Mouse (Mus musculus) liver, adult 2 months (tissue): Measurements from ENCODE around the gene Ggact.

Source experiments
- CTCF ChIP-seq: fragments of 200-500 bp; IDR thresholded peaks from 2 replicates; pipeline ENCODE4 v1.5.1; 2011; ENCODE audit warnings: low read depth, low read length, control low read depth
- POLR2A ChIP-seq: fragments of 200-500 bp; IDR thresholded peaks from 2 replicates; pipeline ENCODE4 v1.6.1; 2011; ENCODE audit warnings: low read length, control low read depth; ENCODE audit not compliant: insufficient read depth; ENCODE audit errors: extremely low read depth

DNA sequence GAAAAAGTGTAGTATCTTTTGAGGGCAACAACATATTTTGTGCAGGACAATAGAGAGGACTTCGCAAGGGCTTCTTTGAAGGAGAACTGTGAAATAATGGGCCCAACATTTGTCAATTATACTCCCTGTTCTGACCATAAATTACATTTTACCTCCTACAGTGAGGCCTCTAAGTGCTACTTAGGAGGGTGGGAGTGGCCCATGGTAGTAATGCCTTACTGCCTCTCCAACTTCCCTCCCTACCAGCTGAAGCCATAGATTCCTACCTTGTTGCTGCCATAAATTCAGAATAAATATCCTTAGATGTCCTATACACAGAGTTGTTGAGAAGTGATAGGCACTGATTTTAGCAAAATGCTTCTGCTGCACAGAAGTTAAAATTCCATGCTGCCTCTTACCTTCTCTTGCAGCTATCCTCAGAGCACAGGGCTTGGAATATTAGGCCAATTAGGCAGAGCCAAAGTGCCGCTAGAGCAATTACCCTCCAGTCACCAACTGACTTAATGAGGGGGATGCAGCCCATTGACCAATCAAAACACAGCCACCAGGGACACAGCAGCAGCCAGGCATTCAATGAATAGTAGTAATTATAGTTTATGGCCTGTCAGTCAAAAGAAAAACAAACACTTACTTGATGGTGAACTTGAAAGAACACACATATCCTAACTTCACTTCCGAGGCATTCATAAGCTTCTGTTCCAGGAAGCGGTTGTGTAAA is 29.4 kb upstream of the Ggact start:
- TF ChIP-seq POLR2A (no peak), CTCF (no peak)
